ENCODE assay signal across 19 mouse cellular contexts in the genomic region with DNA sequence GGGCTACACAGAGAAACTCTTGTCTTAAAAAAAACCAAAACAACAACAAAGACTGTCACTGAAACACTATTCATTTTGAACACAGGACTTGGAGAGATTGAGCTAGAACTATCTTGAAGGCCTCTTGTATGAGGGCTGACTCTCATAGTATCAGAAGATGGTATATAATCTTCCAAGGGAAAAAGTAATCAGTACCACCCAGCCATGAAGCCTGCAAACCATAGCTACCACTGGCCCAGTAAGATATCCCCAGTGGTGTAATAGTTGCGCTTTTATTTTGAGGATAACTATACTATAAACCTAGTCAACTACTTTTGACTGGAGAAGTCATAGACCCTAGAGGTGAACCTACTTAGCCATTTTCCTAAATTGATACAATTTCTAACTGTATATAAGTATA. TPM values are rescaled to one million over a fixed set of nuclear protein-coding genes. Genes with fewer than 3 reads are reported as not detected.
"Had no signal": no experiment of that assay in that cellular context is flagged by ENCODE, and none has a peak within 500 bp of the region (broad histone marks: within the 10 kb centered on the region; RNA-seq: fewer than 3 reads in every experiment).

No protein-coding gene starts in this region.

- H3K9ac ChIP-seq: limb, embryonic 12.5 days; limb, embryonic 15.5 days; lung, embryonic 15.5 days; midbrain, embryonic 13.5 days; neural tube, embryonic 13.5 days had no signal

- DNase-seq: kidney, adult 18-20 months; kidney, postnatal 14 days; kidney, postnatal 4 days; left cerebral cortex, postnatal 4 days; lung, adult 18-20 months; lung, postnatal 10 days; retina, postnatal 1 day; right cerebral cortex, postnatal 25 days; thymus, postnatal 36 days had no signal

- H3K27me3 ChIP-seq: limb, embryonic 12.5 days; limb, embryonic 15.5 days; lung, embryonic 15.5 days; megakaryocyte, embryonic 14.5 days; midbrain, embryonic 13.5 days; neural tube, embryonic 13.5 days had no signal

- H3K27ac ChIP-seq: limb, embryonic 12.5 days; limb, embryonic 15.5 days; lung, embryonic 15.5 days; midbrain, embryonic 10.5 days; midbrain, embryonic 13.5 days; neural tube, embryonic 13.5 days had no signal

- H3K4me3 ChIP-seq: limb, embryonic 12.5 days; limb, embryonic 15.5 days; lung, embryonic 15.5 days; megakaryocyte, embryonic 14.5 days; midbrain, embryonic 10.5 days; midbrain, embryonic 13.5 days; myocyte; neural tube, embryonic 13.5 days had no signal

- H3K36me3 ChIP-seq: lung, embryonic 15.5 days had no signal

- H3K4me1 ChIP-seq: limb, embryonic 12.5 days; limb, embryonic 15.5 days; lung, embryonic 15.5 days; midbrain, embryonic 10.5 days; midbrain, embryonic 13.5 days; neural tube, embryonic 13.5 days had no signal

- ATAC-seq: midbrain, embryonic 13.5 days; midbrain, embryonic 16.5 days had no signal

- H3K9me3 ChIP-seq: limb, embryonic 12.5 days; limb, embryonic 15.5 days; lung, embryonic 15.5 days; megakaryocyte, embryonic 14.5 days; midbrain, embryonic 10.5 days; midbrain, embryonic 13.5 days; neural tube, embryonic 13.5 days had no signal

- H3K4me2 ChIP-seq: limb, embryonic 12.5 days; limb, embryonic 15.5 days; lung, embryonic 15.5 days; midbrain, embryonic 13.5 days; neural tube, embryonic 13.5 days had no signal

RNA-seq across cellular contexts. Expression of a gene that starts 46.9 kb away (rescaled TPM):
- total RNA-seq: monocyte, adult 5-6 weeks had no signal
